In genomic region chr5:132433377-132434115, GRCm38 (mm10) we compare ENCODE assay signal across 23 mouse cellular contexts.
A peak's percentile ranks its signal among the peaks of the same experiment; 100 is the strongest.
DNase-seq lines count a peak whose midpoint lies in the region; ATAC-seq and TF ChIP-seq lines count a peak whose summit lies in the region.
"Had no signal": no experiment of that assay in that cellular context is flagged by ENCODE, and none has a peak within 500 bp of the region (broad histone marks: within the 10 kb centered on the region; RNA-seq: fewer than 3 reads in every experiment).

No protein-coding gene starts in this region.

- H3K27me3 ChIP-seq in liver, embryonic 11.5 days (replicated peaks; ENCODE audit: control insufficient read depth, insufficient read depth, low read length): no peaks in the 10 kb centered on the region
- H3K27me3 ChIP-seq in liver, embryonic 12.5 days (replicated peaks): no peaks in the 10 kb centered on the region
- no peaks in the 10 kb centered on the region for H3K27me3 ChIP-seq in intestine, postnatal 0 days (replicated peaks; ENCODE audit: control insufficient read depth, insufficient read depth, low read length)
- H3K27me3 ChIP-seq: forebrain, embryonic 13.5 days; heart, embryonic 12.5 days; heart, embryonic 15.5 days had no signal

- DNase-seq in liver, embryonic 11.5 days (ENCODE audit: low spot score): no peak
- no peak for DNase-seq in urinary bladder, postnatal 14 days (ENCODE audit: low spot score)
- DNase-seq: adrenal gland, adult 8-10 months; adrenal gland, postnatal 25 days; cerebellum, adult 11-12 months; cerebellum, adult 8-10 months; cerebellum, postnatal 10 days; cerebellum, postnatal 36 days; gastrocnemius, postnatal 25 days; heart, postnatal 10 days; heart, postnatal 4 days had no signal

- no peaks in the 10 kb centered on the region; the same call in 1 of the 2 replicates for H3K4me1 ChIP-seq in liver, embryonic 11.5 days (replicated peaks; ENCODE audit: control insufficient read depth, insufficient read depth, low read length)
- peaks cover 9% of the 10 kb centered on the region; the same call in 1 of the 2 replicates for H3K4me1 ChIP-seq in liver, embryonic 12.5 days
- no peaks in the 10 kb centered on the region for H3K4me1 ChIP-seq in intestine, postnatal 0 days (replicated peaks; ENCODE audit: control insufficient read depth, insufficient read depth, low read length)

- H3K27ac ChIP-seq in liver, embryonic 11.5 days (ENCODE audit: low read depth, low read length): no peak overlapping the region
- H3K27ac ChIP-seq in liver, embryonic 12.5 days: no peak overlapping the region
- no peak overlapping the region for H3K27ac ChIP-seq in intestine, postnatal 0 days (ENCODE audit: low read depth, low read length)
- H3K27ac ChIP-seq: forebrain, embryonic 10.5 days; forebrain, embryonic 13.5 days; heart, embryonic 15.5 days; hindbrain, embryonic 14.5 days; hindbrain, postnatal 0 days had no signal

- peak; percentile 20; the same call in 1 of the 2 replicates for ATAC-seq in liver, embryonic 11.5 days (replicated peaks; ENCODE audit: low FRiP score)
- ATAC-seq in liver, embryonic 12.5 days: no peak
- peak; percentile 38; the same call in 1 of the 2 replicates for ATAC-seq in granulocyte monocyte progenitor cell, adult 5-6 weeks (replicated peaks; ENCODE audit: poor library complexity, severe bottlenecking)
- ATAC-seq in megakaryocyte-erythroid progenitor cell, adult 5-6 weeks (replicated peaks; ENCODE audit: low FRiP score, low TSS enrichment, poor library complexity, severe bottlenecking): peak; percentile 52; the same call in 1 of the 2 replicates
- ATAC-seq in intestine, postnatal 0 days: no peak
- ATAC-seq: activated CD4-positive, CD25-positive, alpha-beta regulatory T cell, adult 4 months; forebrain, embryonic 13.5 days; hindbrain, postnatal 0 days; inflammation-experienced regulatory T-cells, adult 6 months had no signal

- H3K4me3 ChIP-seq in liver, embryonic 11.5 days (ENCODE audit: low read depth, low read length): no peak overlapping the region
- no peak overlapping the region for H3K4me3 ChIP-seq in liver, embryonic 12.5 days
- H3K4me3 ChIP-seq in intestine, postnatal 0 days (ENCODE audit: low read depth, low read length): no peak overlapping the region
- H3K4me3 ChIP-seq: forebrain, embryonic 10.5 days; forebrain, embryonic 13.5 days; heart, embryonic 12.5 days; heart, embryonic 15.5 days had no signal

- H3K36me3 ChIP-seq in liver, embryonic 11.5 days (ENCODE audit: control insufficient read depth, insufficient read depth, low read length): no peaks in the 10 kb centered on the region
- H3K36me3 ChIP-seq in liver, embryonic 12.5 days: no peaks in the 10 kb centered on the region
- H3K36me3 ChIP-seq in intestine, postnatal 0 days (ENCODE audit: control insufficient read depth, insufficient read depth): no peaks in the 10 kb centered on the region
- H3K36me3 ChIP-seq: forebrain, embryonic 10.5 days; heart, embryonic 12.5 days; heart, embryonic 15.5 days had no signal

- WGBS in liver, embryonic 11.5 days: 55% methylated on average over 6 of the region's 6 CpGs
- WGBS in liver, embryonic 12.5 days (ENCODE audit: insufficient replicate concordance): 37% methylated on average over 6 of the region's 6 CpGs
- WGBS in intestine, postnatal 0 days: 77% methylated on average over 6 of the region's 6 CpGs

- H3K4me2 ChIP-seq in liver, embryonic 11.5 days: no peak overlapping the region
- H3K4me2 ChIP-seq in liver, embryonic 12.5 days: no peak overlapping the region
- no peak overlapping the region for H3K4me2 ChIP-seq in intestine, postnatal 0 days (replicated peaks; ENCODE audit: low read depth)
- H3K4me2 ChIP-seq: forebrain, embryonic 13.5 days; heart, embryonic 12.5 days; heart, embryonic 15.5 days; hindbrain, embryonic 14.5 days had no signal

- TF ChIP-seq CTCF in intestine, postnatal 0 days (IDR thresholded peaks at IDR 0.05; ENCODE audit: low read depth): no peak

- no peak overlapping the region for H3K9ac ChIP-seq in liver, embryonic 11.5 days (ENCODE audit: low read depth, low read length)
- no peak overlapping the region for H3K9ac ChIP-seq in liver, embryonic 12.5 days
- H3K9ac ChIP-seq in intestine, postnatal 0 days (ENCODE audit: low read depth, low read length): no peak overlapping the region
- H3K9ac ChIP-seq: forebrain, embryonic 13.5 days; heart, embryonic 12.5 days; heart, embryonic 15.5 days; hindbrain, embryonic 14.5 days had no signal

- no peaks in the 10 kb centered on the region for H3K9me3 ChIP-seq in liver, embryonic 11.5 days (ENCODE audit: control insufficient read depth, low read length)
- H3K9me3 ChIP-seq in liver, embryonic 12.5 days (replicated peaks): no peaks in the 10 kb centered on the region
- H3K9me3 ChIP-seq in intestine, postnatal 0 days (ENCODE audit: control insufficient read depth): no peaks in the 10 kb centered on the region
- H3K9me3 ChIP-seq: forebrain, embryonic 10.5 days; forebrain, embryonic 13.5 days; heart, embryonic 12.5 days; heart, embryonic 15.5 days had no signal

Comparison
In these comparisons a context has a peak if more than half of its experiments do, and no peak if none do; other contexts are left out.
1. ATAC-seq: peak in liver, embryonic 11.5 days (single experiment), granulocyte monocyte progenitor cell, adult 5-6 weeks (single experiment) and megakaryocyte-erythroid progenitor cell, adult 5-6 weeks (single experiment); none in liver, embryonic 12.5 days (single experiment) and intestine, postnatal 0 days (single experiment).